Mouse (Mus musculus): ENCODE measurements around the gene Timm22.
A peak's percentile ranks its signal among the peaks of the same experiment; 100 is the strongest.

Timm22 gene

GRCm38 (mm10) chr11:76436864-76437437 is 30.2 kb downstream of the Timm22 start:
- peak; percentile 77 for DNase-seq

GRCm38 (mm10) chr11:76439666-76440065 is 32.9 kb downstream of the Timm22 start:
- no peak for DNase-seq

GRCm38 (mm10) chr11:76445459-76445858 is 38.7 kb downstream of the Timm22 start:
- DNase-seq: no peak

GRCm38 (mm10) chr11:76446251-76446650 is 39.5 kb downstream of the Timm22 start:
- DNase-seq: no peak

- peak; percentile 68 for DNase-seq
These were observed 42.9 kb downstream of the Timm22 start for GRCm38 (mm10) chr11:76449520-76450201.

GRCm38 (mm10) chr11:76450202-76450561 is 43.4 kb downstream of the Timm22 start:
- DNase-seq: no peak

GRCm38 (mm10) chr11:76454492-76454891 is 47.7 kb downstream of the Timm22 start:
- peak; percentile 76 for DNase-seq

GRCm38 (mm10) chr11:76456233-76456632 is 49.5 kb downstream of the Timm22 start:
- peak; percentile 87 for DNase-seq

GRCm38 (mm10) chr11:76456897-76457296 is 50.1 kb downstream of the Timm22 start:
- DNase-seq: no peak

- no peak for DNase-seq
These were observed 52.0 kb downstream of the Timm22 start for GRCm38 (mm10) chr11:76458730-76459129.

GRCm38 (mm10) chr11:76459489-76459888 is 52.7 kb downstream of the Timm22 start:
- no peak for DNase-seq

GRCm38 (mm10) chr11:76461201-76461600 is 54.4 kb downstream of the Timm22 start:
- DNase-seq: no peak

- no peak for DNase-seq
These were observed 54.9 kb downstream of the Timm22 start for GRCm38 (mm10) chr11:76461696-76462095.

GRCm38 (mm10) chr11:76465879-76466278 is 59.1 kb downstream of the Timm22 start:
- DNase-seq: no peak

Measured in kidney, postnatal 14 days (tissue).